Mouse (Mus musculus) ES-E14 (cell line): ENCODE results near the gene Dst. TPM values are rescaled to one million over a fixed set of nuclear protein-coding genes. Genes with fewer than 3 reads are reported as not detected.

ENCODE experiments used
- DNase-seq: peaks from one replicate; pipeline ENCODE4 v3.0.0-alpha.2; 2013; ENCODE audit warnings: low read depth, low spot score
- H3K27ac ChIP-seq: 2 replicates; pipeline ENCODE4 v1.5.1; 2012; ENCODE audit warnings: low read depth, mild to moderate bottlenecking, low read length, moderate library complexity, mixed read lengths; ENCODE audit not compliant: poor library complexity, insufficient read depth, severe bottlenecking
- H3K36me3 ChIP-seq: 2 replicates; pipeline ENCODE4 v1.6.1; 2012; ENCODE audit warnings: mild to moderate bottlenecking, low read length, moderate library complexity, mixed read lengths; ENCODE audit not compliant: control insufficient read depth, poor library complexity, insufficient read depth, severe bottlenecking
- H3K4me1 ChIP-seq, 2 experiments: fragments of 150-350 bp in 1 of 2; sonication (generic) in 1 of 2; 2 replicates each; pipeline ENCODE4 v1.6.1; 2012; ENCODE audit warnings: low read length in 2 of 2, mild to moderate bottlenecking in 1 of 2, mixed read lengths in 1 of 2; ENCODE audit not compliant: control insufficient read depth in 2 of 2, insufficient read depth in 2 of 2, poor library complexity in 1 of 2
- H3K4me3 ChIP-seq, 2 experiments: fragments of 150-350 bp in 1 of 2; sonication (generic) in 1 of 2; 2 replicates each; pipeline ENCODE4 v1.5.1; 2012; ENCODE audit warnings: low read length in 2 of 2, low read depth in 1 of 2, mild to moderate bottlenecking in 1 of 2, mixed read lengths in 1 of 2; ENCODE audit not compliant: insufficient read depth in 1 of 2, poor library complexity in 1 of 2, severe bottlenecking in 1 of 2
- H3K9ac ChIP-seq: 2 replicates; pipeline ENCODE4 v1.6.1; 2012; ENCODE audit warnings: low read depth, mild to moderate bottlenecking, low read length, mixed read lengths; ENCODE audit not compliant: poor library complexity, insufficient read depth, severe bottlenecking
- H3K9me3 ChIP-seq: fragments of 150-350 bp; sonication (generic); 2 replicates; pipeline ENCODE4 v1.6.1; 2012; ENCODE audit warnings: low read depth, mild to moderate bottlenecking, low read length; ENCODE audit not compliant: control insufficient read depth, insufficient read depth
- CHD2 ChIP-seq: IDR thresholded peaks from 2 replicates; pipeline ENCODE4 v1.6.1; 2014; ENCODE audit warnings: mild to moderate bottlenecking, low read depth, low read length, inconsistent platforms
- HCFC1 ChIP-seq: IDR thresholded peaks from 2 replicates; pipeline ENCODE4 v1.6.1; 2012; ENCODE audit warnings: low read length, inconsistent platforms, borderline replicate concordance; ENCODE audit not compliant: insufficient read depth
- MAFK ChIP-seq: IDR thresholded peaks from 2 replicates; pipeline ENCODE4 v1.6.1; 2014; ENCODE audit warnings: mild to moderate bottlenecking, low read depth, low read length, inconsistent platforms; ENCODE audit not compliant: insufficient read depth
- ZC3H11A ChIP-seq: IDR thresholded peaks from 2 replicates; pipeline ENCODE4 v1.6.1; 2012; ENCODE audit warnings: low read depth, mild to moderate bottlenecking, inconsistent platforms, low read length, borderline replicate concordance
- ZNF384 ChIP-seq: IDR thresholded peaks from 2 replicates; pipeline ENCODE4 v1.6.1; 2012; ENCODE audit warnings: low read depth, low read length, inconsistent platforms
- in situ Hi-C, 2 experiments: fragments of 600-800 bp; cut with MboI; formaldehyde crosslinking; loops; one replicate each; pipeline ENCODE4 v1.15.1; 2025; ENCODE audit warnings: low sequenced_read_pairs in 2 of 2, inconsistent platforms in 1 of 2; ENCODE audit not compliant: unreplicated experiment in 2 of 2
- total RNA-seq: library from RNA; depleted of rRNA; stranded (reverse); fragments of 300-350 nt; gene quantifications from 2 replicates; pipeline ENCODE4 v1.2.3, GENCODE M21; 2012

The Dst gene
- total RNA-seq, 1 experiment, result 186 TPM

DNA sequence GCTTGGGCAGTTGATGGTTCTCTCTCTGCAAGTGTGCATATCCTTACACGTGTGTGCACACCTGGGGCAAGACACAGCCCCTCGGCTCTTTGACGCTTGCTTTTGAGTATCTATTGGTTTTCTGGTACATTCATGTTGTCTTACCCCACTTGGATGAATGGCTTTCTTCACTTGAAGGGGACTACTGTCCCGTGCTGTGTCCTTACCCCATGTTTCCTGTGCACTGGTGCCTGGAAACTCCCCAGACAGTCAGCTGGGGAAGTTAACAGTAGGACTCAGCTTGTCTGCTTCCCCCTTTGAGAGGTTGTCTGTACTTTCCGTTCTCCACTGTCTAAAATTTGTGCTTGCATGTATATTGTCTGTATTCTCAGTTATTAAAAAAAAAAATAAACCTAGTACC lies 120.7 kb downstream of the Dst start:
- no peak overlapping the region for H3K27ac ChIP-seq
- in situ Hi-C loops, result no loop called here
- H3K4me1 ChIP-seq, result peaks cover 0 to 6% of the 10 kb centered on the region in 2 experiments; a peak in 2 of 4 replicates
- H3K9ac ChIP-seq, result no peak overlapping the region
- TF ChIP-seq HCFC1 (no peak), ZC3H11A (no peak), MAFK (no peak), CHD2 (no peak), ZNF384 (no peak)
- H3K36me3 ChIP-seq, result no peaks in the 10 kb centered on the region
- H3K4me3 ChIP-seq, result no peak overlapping the region
- DNase-seq, result no peak
- H3K9me3 ChIP-seq, result no peaks in the 10 kb centered on the region

DNA sequence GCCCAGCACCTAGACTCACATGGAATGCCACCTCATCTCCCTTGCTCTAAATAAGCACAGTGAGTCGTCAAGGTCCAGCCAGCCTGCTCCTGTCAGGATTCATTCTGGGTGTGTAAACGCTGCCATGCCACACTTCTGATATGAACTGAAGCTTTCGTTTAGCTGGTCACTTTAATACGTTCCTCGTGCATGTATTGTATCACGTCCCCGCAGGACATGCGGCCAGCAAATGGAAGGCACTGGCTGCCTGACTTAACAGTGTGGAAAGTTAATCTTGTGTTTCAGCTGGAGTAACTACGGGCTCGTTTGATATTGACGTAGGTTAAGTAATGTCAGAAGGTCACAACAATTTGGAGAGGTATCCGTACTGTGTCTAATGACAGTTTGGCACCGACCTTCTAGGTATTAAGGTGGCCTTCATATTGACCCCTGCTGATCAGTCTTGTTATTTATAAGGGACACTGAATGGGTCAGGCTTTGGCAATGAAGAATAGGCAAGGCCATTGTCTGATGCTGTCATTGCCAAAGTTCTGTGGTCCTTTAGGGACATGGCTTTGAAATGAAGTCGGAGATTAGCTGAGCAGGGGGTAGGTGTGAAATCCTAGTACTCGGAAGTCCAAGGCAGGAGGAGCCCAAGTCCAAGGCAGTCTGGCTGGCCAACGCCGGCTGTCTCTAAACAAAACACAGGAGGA lies 122.5 kb downstream of the Dst start:
- Histone ChIP-seq H3K4me3 (no peak overlapping the region), H3K9ac (no peak overlapping the region), H3K27ac (no peak overlapping the region), H3K4me1 (peaks cover 0 to 7% of the 10 kb centered on the region in 2 experiments; a peak in 2 of 4 replicates), H3K36me3 (no peaks in the 10 kb centered on the region; the same call in 1 of the 2 replicates), H3K9me3 (no peaks in the 10 kb centered on the region)
- TF ChIP-seq MAFK (no peak), ZC3H11A (no peak), CHD2 (no peak), HCFC1 (no peak), ZNF384 (no peak)
- no peak for DNase-seq
- in situ Hi-C loops, result no loop called here

DNA sequence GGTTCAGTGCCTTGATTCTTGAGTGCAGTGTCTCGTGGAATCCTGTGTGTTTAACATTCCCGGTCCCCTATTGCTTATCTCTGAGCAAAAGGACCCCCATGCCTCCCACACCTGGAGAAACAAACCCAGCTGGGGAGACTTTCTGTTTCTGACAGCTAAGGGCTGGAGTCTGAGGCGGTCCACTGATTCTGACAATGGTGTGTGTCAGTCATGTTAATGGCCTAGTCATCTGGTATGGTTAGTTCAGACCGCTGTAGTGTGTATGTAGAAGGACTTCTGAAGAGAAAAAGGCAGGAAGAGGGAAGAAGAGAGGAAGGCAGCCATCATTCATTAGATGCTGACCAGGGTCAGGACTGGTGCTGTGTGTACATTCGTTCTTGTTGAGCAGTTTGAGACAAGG lies 125.0 kb downstream of the Dst start:
- peaks cover 3% of the 10 kb centered on the region; the same call in 1 of the 2 replicates for H3K36me3 ChIP-seq
- H3K9me3 ChIP-seq, result no peaks in the 10 kb centered on the region
- DNase-seq, result no peak
- no peak overlapping the region for H3K27ac ChIP-seq
- TF ChIP-seq ZC3H11A, result no peak
- no peak for TF ChIP-seq HCFC1
- TF ChIP-seq ZNF384, result no peak
- TF ChIP-seq MAFK, result no peak
- no peak for TF ChIP-seq CHD2
- in situ Hi-C loops, result no loop called here
- H3K4me3 ChIP-seq, result no peak overlapping the region
- H3K9ac ChIP-seq, result no peak overlapping the region
- peaks cover 0 to 22% of the 10 kb centered on the region in 2 experiments; a peak in 3 of 4 replicates for H3K4me1 ChIP-seq

DNA sequence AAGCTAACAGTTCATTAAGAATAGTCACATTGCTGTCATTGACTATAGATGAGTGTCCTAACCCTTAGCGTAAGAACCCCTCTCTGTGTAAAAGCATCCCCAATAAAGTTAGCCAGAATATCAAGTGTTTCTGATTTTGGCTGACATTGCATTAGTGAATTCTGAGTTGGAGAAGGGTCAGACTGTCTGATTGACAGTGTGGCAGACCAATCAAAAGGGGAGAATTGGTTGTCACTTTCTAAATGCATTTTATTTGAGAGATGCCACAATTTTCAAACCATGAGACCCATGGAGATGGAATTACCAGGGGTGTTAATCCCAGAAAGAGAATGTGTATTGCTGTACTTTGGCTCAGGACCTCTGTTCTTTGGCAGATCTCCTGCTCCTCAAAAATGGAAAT lies 125.5 kb downstream of the Dst start:
- H3K4me1 ChIP-seq, result peaks cover 0 to 26% of the 10 kb centered on the region in 2 experiments; a peak in 3 of 4 replicates
- no peak overlapping the region for H3K9ac ChIP-seq
- no peaks in the 10 kb centered on the region for H3K9me3 ChIP-seq
- no peak for DNase-seq
- in situ Hi-C loops, result no loop called here
- H3K27ac ChIP-seq, result no peak overlapping the region
- TF ChIP-seq CHD2, result no peak
- TF ChIP-seq ZNF384, result no peak
- no peak for TF ChIP-seq HCFC1
- no peak for TF ChIP-seq ZC3H11A
- no peak; the same call in 1 of the 2 replicates for TF ChIP-seq MAFK
- H3K36me3 ChIP-seq, result peaks cover 6% of the 10 kb centered on the region; the same call in 1 of the 2 replicates
- H3K4me3 ChIP-seq, result no peak overlapping the region
